In the genomic region with DNA sequence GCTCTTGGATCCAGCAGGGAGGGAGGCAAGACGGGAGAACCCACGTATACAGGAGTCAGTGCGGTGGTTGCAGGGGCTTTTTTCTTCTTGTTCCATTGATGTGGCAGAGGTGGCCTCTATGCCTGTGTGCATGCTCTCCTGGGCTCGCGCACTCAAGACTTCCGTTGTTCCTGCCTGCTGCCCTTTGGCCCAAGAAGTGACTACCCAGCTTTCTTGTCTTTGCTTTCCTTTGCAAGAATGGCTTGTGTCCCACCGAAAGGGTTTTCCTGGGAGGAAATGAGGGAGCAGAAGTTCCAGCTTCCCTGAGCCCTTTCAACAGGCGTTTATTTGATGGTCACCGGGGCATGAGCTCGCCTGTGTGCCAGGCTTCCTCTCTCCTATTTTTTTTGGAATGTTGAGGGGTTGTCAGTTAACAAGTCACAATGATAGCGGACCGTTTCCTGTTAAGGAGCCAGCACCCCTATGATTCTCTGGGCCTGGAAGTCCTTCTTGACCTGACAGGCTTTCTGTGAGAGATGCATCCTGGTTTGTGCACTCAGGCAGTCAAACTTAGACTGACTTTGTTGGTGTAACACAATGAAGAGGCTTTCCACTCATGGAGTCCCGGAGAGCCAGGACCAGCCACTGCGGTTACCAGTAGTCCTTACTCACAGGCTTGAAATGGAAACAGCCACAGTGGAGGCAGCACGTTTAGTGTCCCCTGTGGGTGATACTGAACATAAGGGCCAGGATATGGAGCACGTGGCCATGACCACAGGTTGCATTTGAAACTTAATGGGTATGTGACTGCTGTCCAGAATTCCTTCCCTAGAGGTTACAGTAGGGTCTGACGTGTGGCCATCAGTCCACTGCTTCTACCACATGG, we compare ENCODE assay signal across 14 mouse cellular contexts.
DNase-seq lines count a peak whose midpoint lies in the region; ATAC-seq and TF ChIP-seq lines count a peak whose summit lies in the region.
"Had no signal": no experiment of that assay in that cellular context is flagged by ENCODE, and none has a peak within 500 bp of the region (broad histone marks: within the 10 kb centered on the region; RNA-seq: fewer than 3 reads in every experiment).

No protein-coding gene starts in this region.

- intact Hi-C loops in heart, adult 2 months (cut with DNase I), result no loop called here
- intact Hi-C loops in heart, postnatal 36 days (cut with DNase I), result no loop called here

- no peak overlapping the region for H3K4me3 ChIP-seq in heart, adult 2 months
- no peak overlapping the region for H3K4me3 ChIP-seq in lung, embryonic 15.5 days
- no peak overlapping the region for H3K4me3 ChIP-seq in heart, embryonic 16.5 days (ENCODE audit: low read length)
- H3K4me3 ChIP-seq: limb, embryonic 12.5 days had no signal

- no peak for TF ChIP-seq CTCF in heart, adult 2 months (IDR thresholded peaks at IDR 0.05)

- no peak overlapping the region for H3K4me2 ChIP-seq in lung, embryonic 15.5 days
- H3K4me2 ChIP-seq in heart, embryonic 16.5 days (ENCODE audit: low read depth, low read length), result no peak overlapping the region
- H3K4me2 ChIP-seq: limb, embryonic 12.5 days had no signal

- no peak for ATAC-seq in lung, embryonic 15.5 days (ENCODE audit: borderline replicate concordance, extremely low read depth, low FRiP score, low TSS enrichment)
- ATAC-seq in heart, embryonic 16.5 days (replicated peaks; ENCODE audit: extremely low read depth, insufficient read depth, low FRiP score), result peak; percentile 49; the same call in 1 of the 2 replicates
- no peak for ATAC-seq in megakaryocyte progenitor cell, adult 5-6 weeks (replicated peaks; ENCODE audit: poor library complexity)

- H3K27me3 ChIP-seq in heart, adult 2 months (ENCODE audit: control insufficient read depth, insufficient read depth, low read length), result no peaks in the 10 kb centered on the region
- H3K27me3 ChIP-seq in lung, embryonic 15.5 days, result no peaks in the 10 kb centered on the region
- H3K27me3 ChIP-seq in heart, embryonic 16.5 days (ENCODE audit: control insufficient read depth, insufficient read depth, low read length), result no peaks in the 10 kb centered on the region
- H3K27me3 ChIP-seq: limb, embryonic 12.5 days had no signal

- H3K27ac ChIP-seq in heart, adult 2 months, result peak overlapping the region; percentile 23
- H3K27ac ChIP-seq in lung, embryonic 15.5 days, result peak overlapping the region; percentile 33; the same call in 1 of the 2 replicates
- peak overlapping the region; percentile 24; the same call in 1 of the 2 replicates for H3K27ac ChIP-seq in heart, embryonic 16.5 days (ENCODE audit: low read length)
- H3K27ac ChIP-seq: limb, embryonic 12.5 days had no signal

- no peak for TF ChIP-seq EP300 in heart, adult 2 months (IDR thresholded peaks at IDR 0.05; ENCODE audit: insufficient read depth, low read depth, low read length)

- 45% methylated on average over 17 of the region's 17 CpGs for WGBS in heart, adult 2 months
- WGBS in lung, embryonic 15.5 days, result 67% methylated on average over 17 of the region's 17 CpGs
- 64% methylated on average over 17 of the region's 17 CpGs for WGBS in heart, embryonic 16.5 days

- H3K9me3 ChIP-seq in lung, embryonic 15.5 days, result no peaks in the 10 kb centered on the region
- H3K9me3 ChIP-seq in heart, embryonic 16.5 days (replicated peaks; ENCODE audit: control insufficient read depth, low read length), result 0 out of 2 replicates have a peak, but pooled peaks cover 3% of the 10 kb centered on the region

- no peak for DNase-seq in heart, adult 2 months
- no peak for DNase-seq in heart, postnatal 36 days
- DNase-seq in lung, postnatal 14 days, result no peak
- DNase-seq in kidney, postnatal 25 days, result peak; percentile 27 to 70
- DNase-seq in left cerebral cortex, adult 9 months (ENCODE audit: low spot score in 2 of 2), result no peak
- DNase-seq: B cell, adult 2 months; cerebellum, postnatal 10 days; layer of hippocampus, postnatal 36 days; right cerebral cortex, adult 18-20 months; thymus, adult 18-20 months had no signal

- H3K79me2 ChIP-seq in heart, adult 2 months (replicated peaks; ENCODE audit: control insufficient read depth, insufficient read depth, low read length), result no peaks in the 10 kb centered on the region

- no peak overlapping the region for H3K9ac ChIP-seq in heart, adult 2 months (ENCODE audit: low read depth, low read length)
- H3K9ac ChIP-seq in lung, embryonic 15.5 days, result no peak overlapping the region
- no peak overlapping the region for H3K9ac ChIP-seq in heart, embryonic 16.5 days (ENCODE audit: low read length)
- H3K9ac ChIP-seq: limb, embryonic 12.5 days had no signal

- no peak for TF ChIP-seq POLR2A in heart, adult 2 months (IDR thresholded peaks at IDR 0.05; ENCODE audit: insufficient read depth, low read depth, low read length)

- peaks cover 9% of the 10 kb centered on the region for H3K36me3 ChIP-seq in heart, adult 2 months (ENCODE audit: control insufficient read depth, insufficient read depth, low read length)
- no peaks in the 10 kb centered on the region for H3K36me3 ChIP-seq in lung, embryonic 15.5 days
- H3K36me3 ChIP-seq in heart, embryonic 16.5 days (ENCODE audit: control insufficient read depth, insufficient read depth), result no peaks in the 10 kb centered on the region
- H3K36me3 ChIP-seq: limb, embryonic 12.5 days had no signal

- H3K4me1 ChIP-seq in heart, adult 2 months (ENCODE audit: control insufficient read depth, insufficient read depth, low read length), result peaks cover 11% of the 10 kb centered on the region
- peaks cover 3% of the 10 kb centered on the region; the same call in 1 of the 2 replicates for H3K4me1 ChIP-seq in lung, embryonic 15.5 days
- peaks cover 4% of the 10 kb centered on the region; the same call in 1 of the 2 replicates for H3K4me1 ChIP-seq in heart, embryonic 16.5 days (ENCODE audit: control insufficient read depth, insufficient read depth, low read length)
- H3K4me1 ChIP-seq: limb, embryonic 12.5 days had no signal

Comparison
In these comparisons a context has a peak if more than half of its experiments do, and no peak if none do; other contexts are left out.
1. DNase-seq: peak in kidney, postnatal 25 days (2 of 2); none in heart, adult 2 months (0 of 2), heart, postnatal 36 days (0 of 2), lung, postnatal 14 days (single experiment) and left cerebral cortex, adult 9 months (0 of 2).
2. Peak in every context shown above with its lines, with median percentiles within 50 percentile points of each other: H3K27ac ChIP-seq.